Mouse (Mus musculus): Measurements from ENCODE around the gene Nr5a1.

Nr5a1 gene

DNA sequence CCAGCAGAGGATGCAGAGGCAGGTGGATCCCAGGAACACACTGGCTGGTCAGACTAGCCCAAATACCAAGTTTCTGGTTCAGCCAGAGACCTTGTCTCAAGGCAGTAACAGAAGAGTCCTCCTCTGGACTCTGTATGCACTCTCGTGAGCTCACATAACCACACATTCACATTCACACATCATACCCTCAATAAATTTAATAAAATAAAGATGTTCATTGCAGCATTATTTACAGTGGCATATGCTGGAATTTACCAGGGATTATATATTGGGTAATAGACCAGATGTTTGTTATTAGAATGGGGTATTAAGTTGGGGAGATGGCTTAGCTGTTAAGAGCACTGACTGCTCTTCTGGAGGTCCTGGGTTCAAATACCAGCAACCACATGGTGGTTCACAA is 64.0 kb downstream of the Nr5a1 start:
- in situ Hi-C loops (cut with MboI, MseI), result no loop called here

DNA sequence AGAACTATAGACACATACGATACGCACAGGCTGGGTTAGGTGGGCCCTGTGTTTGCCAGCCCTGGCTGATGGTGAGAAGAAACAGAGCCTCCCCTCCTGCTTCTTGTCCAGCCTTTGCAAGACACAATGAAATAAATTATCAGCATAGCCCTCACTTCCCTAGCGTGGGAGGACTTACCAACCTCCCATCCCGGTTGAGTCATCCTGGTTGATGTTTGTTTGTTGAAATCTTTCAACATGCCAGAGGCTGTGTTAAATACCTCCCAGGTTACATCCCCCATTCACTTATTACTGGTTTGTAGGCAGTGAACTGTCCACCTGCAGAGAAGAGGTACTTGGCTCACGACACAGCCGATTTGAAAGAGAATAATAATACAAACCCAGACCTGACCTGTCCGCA is 66.7 kb downstream of the Nr5a1 start:
- in situ Hi-C loops (cut with MboI, MseI), result loop anchor here (10.0 kb wide), 1 partner anchor 577 kb away; the partner anchor contains the start of gene Ppp6c

DNA sequence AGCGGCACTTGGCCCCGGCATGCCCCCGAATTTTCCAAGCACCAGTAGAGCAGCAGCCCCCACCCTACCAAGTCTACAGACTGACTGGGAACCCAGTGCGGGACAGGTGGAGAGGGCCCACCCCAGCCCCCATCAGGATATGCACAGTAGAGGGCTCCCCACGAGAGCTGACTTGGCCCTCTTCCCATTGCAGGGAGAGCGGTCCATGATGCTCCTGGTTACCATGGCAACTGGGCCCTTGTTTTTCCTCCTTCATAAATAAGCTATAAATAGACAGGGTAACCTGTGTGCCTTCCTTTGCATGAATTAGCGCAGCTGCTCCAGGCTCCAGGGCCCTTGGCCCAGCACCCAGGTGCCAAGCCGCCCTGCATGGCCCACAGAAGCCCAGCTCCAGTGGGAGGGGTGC is 67.1 kb downstream of the Nr5a1 start:
- in situ Hi-C loops (cut with MboI, MseI), result loop anchor here (10.0 kb wide), 1 partner anchor 578 kb away; the partner anchor contains the start of gene Ppp6c

- in situ Hi-C loops (cut with MboI, MseI), result loop anchor here (10.0 kb wide), 1 partner anchor 579 kb away; the partner anchor contains the start of gene Ppp6c
Observed at GRCm38 (mm10) chr2:38645936-38646335, 68.4 kb downstream of the Nr5a1 start.

DNA sequence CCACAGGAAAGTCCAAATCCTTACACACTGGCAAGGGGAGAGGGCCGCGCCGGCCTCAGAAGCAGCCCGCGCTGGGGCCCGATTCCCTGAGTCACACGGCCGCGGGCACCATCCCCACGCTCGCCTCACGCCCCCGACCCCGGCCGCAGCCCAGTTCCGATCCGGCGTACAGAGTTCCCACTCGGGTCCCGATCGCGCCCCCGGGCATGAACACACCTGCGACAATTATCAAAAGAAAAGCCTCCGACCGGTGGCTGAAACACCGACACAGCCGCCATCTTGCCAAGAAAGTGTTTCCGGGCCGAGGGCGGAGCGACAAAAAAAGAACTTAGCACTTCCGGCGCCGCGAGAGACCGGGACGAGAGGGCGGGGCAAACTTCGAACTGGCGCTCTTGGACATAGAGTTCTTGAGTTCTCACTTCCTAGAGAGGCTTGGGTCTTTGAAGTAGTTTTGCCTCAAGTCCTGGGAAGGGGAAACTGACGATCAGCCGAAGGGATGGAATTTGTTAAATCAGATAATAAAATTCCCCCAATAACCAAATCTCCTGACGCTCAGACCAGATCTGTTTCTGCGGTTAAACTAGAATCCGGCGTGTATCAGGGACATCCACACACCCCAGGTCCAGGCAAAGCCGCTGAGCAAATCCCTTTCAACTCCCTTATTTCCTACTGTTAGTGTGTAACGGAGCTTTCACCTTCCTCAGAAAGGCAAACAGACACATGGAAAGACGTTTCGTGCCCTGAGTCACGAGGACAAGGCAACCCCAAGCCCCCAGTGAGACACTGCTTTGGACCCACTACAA is 70.5 kb downstream of the Nr5a1 start, which contains the start of gene Psmb7:
TSS of gene Psmb7 (minus strand) at position 463 of the 803 bp plus-strand sequence.
- in situ Hi-C loops (cut with MboI, MseI), result loop anchor here (10.0 kb wide), 1 partner anchor 581 kb away; the partner anchor contains the start of gene Ppp6c
